Comparison of ENCODE assay signal across 18 mouse cellular contexts in genomic region chr16:37273681-37274080, GRCm38 (mm10).
DNase-seq lines count a peak whose midpoint lies in the region.
"Had no signal": no experiment of that assay in that cellular context is flagged by ENCODE, and none has a peak within 500 bp of the region (broad histone marks: within the 10 kb centered on the region; RNA-seq: fewer than 3 reads in every experiment).

No protein-coding gene starts in this region.

- peak; percentile 75 for DNase-seq in brain, adult 2 months (ENCODE audit: low read depth, low spot score)
- DNase-seq in cerebellum, adult 11-12 months, result peak; percentile 44
- DNase-seq in cerebellum, adult 8-10 months, result peak; percentile 41
- DNase-seq in cerebellum, postnatal 10 days, result peak; percentile 15 to 35
- DNase-seq in adrenal gland, postnatal 10 days, result no peak
- no peak for DNase-seq in layer of hippocampus, postnatal 10 days (ENCODE audit: low spot score in 2 of 2)
- DNase-seq in left cerebral cortex, adult 18-20 months (ENCODE audit: low spot score in 2 of 2), result no peak
- no peak for DNase-seq in frontal cortex, postnatal 14 days (ENCODE audit: low spot score in 2 of 2)
- DNase-seq: adrenal gland, postnatal 14 days; B cell, adult 2 months; embryo, embryonic 11 days; gastrocnemius, adult 2 months; gastrocnemius, postnatal 25 days; heart, adult 18-20 months; heart, postnatal 10 days; heart, postnatal 36 days; kidney, adult 11 months; kidney, adult 8-10 months had no signal

Comparison
In these comparisons a context has a peak if more than half of its experiments do, and no peak if none do; other contexts are left out.
1. DNase-seq: peak in brain, adult 2 months (single experiment), cerebellum, adult 11-12 months (single experiment), cerebellum, adult 8-10 months (single experiment) and cerebellum, postnatal 10 days (2 of 2); none in adrenal gland, postnatal 10 days (single experiment), layer of hippocampus, postnatal 10 days (0 of 2), left cerebral cortex, adult 18-20 months (0 of 2) and frontal cortex, postnatal 14 days (0 of 2).